Comparison of ENCODE assay signal across 15 mouse cellular contexts in the genomic region with DNA sequence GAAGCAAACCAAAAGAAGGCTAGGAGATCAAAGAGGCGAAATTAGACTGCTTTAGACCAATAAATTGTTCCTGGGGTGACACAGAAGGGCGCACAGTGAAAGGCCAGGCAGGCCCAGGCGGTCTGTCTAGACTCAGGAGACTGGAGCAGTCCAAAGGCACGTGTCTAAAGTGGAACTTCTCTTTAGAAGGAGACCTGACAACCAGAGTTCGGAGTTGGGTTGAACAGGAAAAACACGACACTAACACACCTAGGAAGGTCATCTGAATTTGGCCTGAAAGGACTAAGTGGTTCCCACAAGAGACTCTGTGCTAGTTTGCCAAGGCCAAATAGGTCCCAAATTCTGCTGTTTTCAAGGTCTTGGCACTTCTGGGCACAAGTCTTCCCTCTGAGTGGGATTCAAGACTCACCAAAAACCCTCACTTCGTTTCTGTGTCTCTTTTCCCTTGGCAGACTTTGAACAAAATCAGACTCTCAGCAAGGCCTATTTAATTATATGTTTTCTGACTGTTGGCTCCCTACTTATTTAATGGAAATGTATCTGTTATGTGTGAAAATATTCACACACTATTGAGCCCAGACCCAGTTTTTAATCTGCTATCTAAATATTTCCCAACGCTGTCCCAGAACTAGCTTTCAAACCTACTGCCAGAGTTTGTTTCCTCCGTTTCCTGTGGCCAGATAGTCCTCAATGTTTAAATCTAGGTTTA. TPM values are rescaled to one million over a fixed set of nuclear protein-coding genes. Genes with fewer than 3 reads are reported as not detected.
DNase-seq lines count a peak whose midpoint lies in the region; ATAC-seq and TF ChIP-seq lines count a peak whose summit lies in the region.
"Had no signal": no experiment of that assay in that cellular context is flagged by ENCODE, and none has a peak within 500 bp of the region (broad histone marks: within the 10 kb centered on the region; RNA-seq: fewer than 3 reads in every experiment).

No protein-coding gene starts in this region.

- no peak for ATAC-seq in limb, embryonic 13.5 days (ENCODE audit: low FRiP score, low read depth)
- ATAC-seq in stomach, postnatal 0 days (ENCODE audit: low FRiP score, low TSS enrichment) = no peak

- peak overlapping the region; percentile 99 for H3K9ac ChIP-seq in limb, embryonic 13.5 days
- H3K9ac ChIP-seq in stomach, postnatal 0 days (ENCODE audit: low read length) = no peak overlapping the region
- H3K9ac ChIP-seq: liver, embryonic 15.5 days had no signal

- H3K9me3 ChIP-seq in limb, embryonic 13.5 days = no peaks in the 10 kb centered on the region
- no peaks in the 10 kb centered on the region for H3K9me3 ChIP-seq in stomach, postnatal 0 days (ENCODE audit: control insufficient read depth, low read length)
- H3K9me3 ChIP-seq: liver, embryonic 15.5 days had no signal

- peak overlapping the region; percentile 93 for H3K4me2 ChIP-seq in limb, embryonic 13.5 days (replicated peaks)
- H3K4me2 ChIP-seq in stomach, postnatal 0 days (replicated peaks; ENCODE audit: low read depth) = no peak overlapping the region
- H3K4me2 ChIP-seq: liver, embryonic 15.5 days had no signal

- peaks cover 17% of the 10 kb centered on the region for H3K27me3 ChIP-seq in limb, embryonic 13.5 days
- peaks cover 37% of the 10 kb centered on the region; the same call in 1 of the 2 replicates for H3K27me3 ChIP-seq in stomach, postnatal 0 days (ENCODE audit: control insufficient read depth, insufficient read depth, low read length)

- 48% methylated on average over 9 of the region's 9 CpGs for WGBS in limb, embryonic 13.5 days
- 51% methylated on average over 9 of the region's 9 CpGs for WGBS in stomach, postnatal 0 days

- H3K36me3 ChIP-seq in limb, embryonic 13.5 days = peaks cover 6% of the 10 kb centered on the region
- H3K36me3 ChIP-seq in stomach, postnatal 0 days (ENCODE audit: control insufficient read depth, insufficient read depth, low read length) = no peaks in the 10 kb centered on the region
- H3K36me3 ChIP-seq: liver, embryonic 15.5 days had no signal

- peak overlapping the region; percentile 76 for H3K4me3 ChIP-seq in gastrocnemius, adult 2 months
- H3K4me3 ChIP-seq in limb, embryonic 13.5 days = peak overlapping the region; percentile 86
- 0 out of 2 replicates have a peak overlapping the region, but pooled peaks have one; percentile 58 for H3K4me3 ChIP-seq in stomach, postnatal 0 days (ENCODE audit: low read depth, low read length)
- H3K4me3 ChIP-seq: heart, adult 2 months; liver, embryonic 15.5 days had no signal

- peaks cover 67% of the 10 kb centered on the region for H3K4me1 ChIP-seq in limb, embryonic 13.5 days
- no peaks in the 10 kb centered on the region for H3K4me1 ChIP-seq in stomach, postnatal 0 days (replicated peaks; ENCODE audit: control insufficient read depth, insufficient read depth)

- no peak for TF ChIP-seq CTCF in gastrocnemius, adult 2 months (IDR thresholded peaks at IDR 0.05)
- TF ChIP-seq CTCF in stomach, postnatal 0 days (IDR thresholded peaks at IDR 0.05; ENCODE audit: low read depth) = no peak

- H3K27ac ChIP-seq in gastrocnemius, adult 2 months = peak overlapping the region; percentile 93
- no peak overlapping the region for H3K27ac ChIP-seq in limb, embryonic 13.5 days
- no peak overlapping the region for H3K27ac ChIP-seq in stomach, postnatal 0 days (replicated peaks)
- H3K27ac ChIP-seq: heart, adult 2 months; liver, embryonic 15.5 days had no signal

- no peak for DNase-seq in gastrocnemius, adult 2 months
- DNase-seq in gastrocnemius, adult 18-20 months (ENCODE audit: low spot score) = no peak
- peak; percentile 7 for DNase-seq in urinary bladder, postnatal 10 days (ENCODE audit: low spot score)
- no peak for DNase-seq in urinary bladder, adult 2 months (ENCODE audit: low spot score)
- DNase-seq in stomach, postnatal 0 days (ENCODE audit: low spot score) = no peak
- no peak for DNase-seq in gastrocnemius, postnatal 14 days
- DNase-seq in cerebellum, postnatal 14 days = no peak
- DNase-seq: spleen, adult 18-20 months had no signal

- no peak for TF ChIP-seq EP300 in stomach, postnatal 0 days (optimal IDR thresholded peaks at IDR 0.05)

- intact Hi-C loops in gastrocnemius, adult 2 months (cut with DNase I) = loop anchor here (5.0 kb wide), 1 partner anchor 837 kb away; no protein-coding TSS in a partner anchor
- intact Hi-C loops in gastrocnemius, postnatal 14 days (cut with DNase I; ENCODE audit: low total_unique reads) = no loop called here

RNA-seq across cellular contexts. Expression of a gene that starts 2.3 kb away (rescaled TPM):
- total RNA-seq in gastrocnemius, adult 2 months (2021) = 1 to 10 TPM; 4.7 to 5.0 TPM
- total RNA-seq in gastrocnemius, adult 18-20 months (2021) = 1 to 10 TPM; 4.7 to 5.0 TPM
- 27.6 and 28.6 TPM in 2 replicates for polyA plus RNA-seq in urinary bladder, adult 2 months (2012; rRNA removed)
- polyA plus RNA-seq in limb, embryonic 13.5 days (2015; fragmentation: Nextera tagmentation; extraction: Ambion mirVana) = 11.8 and 13.1 TPM in 2 replicates
- polyA plus RNA-seq in stomach, postnatal 0 days (2015; fragmentation: Nextera tagmentation; extraction: Ambion mirVana) = 8.1 and 8.5 TPM in 2 replicates
- 1 to 10 TPM; 6.3 to 7.3 TPM for total RNA-seq in gastrocnemius, postnatal 14 days (2021)
- total RNA-seq: left cerebral cortex, adult 18-20 months; monocyte, adult 5-6 weeks had no signal

RNA-seq across cellular contexts. Expression of a gene that starts 6.2 kb away (rescaled TPM):
- total RNA-seq in gastrocnemius, adult 2 months (2021) = under 1 TPM in 1 of 2 experiments, not detected in 1; 0.82 TPM
- total RNA-seq in gastrocnemius, adult 18-20 months (2021) = under 1 TPM in 1 of 2 experiments, not detected in 1; 0.39 TPM
- polyA plus RNA-seq in urinary bladder, adult 2 months (2012; rRNA removed) = 0.88 and 1.2 TPM in 2 replicates
- 0.29 TPM in 1 of 2 replicates, not detected in the other for polyA plus RNA-seq in limb, embryonic 13.5 days (2015; fragmentation: Nextera tagmentation; extraction: Ambion mirVana)
- 0.21 TPM in 1 of 2 replicates, not detected in the other for polyA plus RNA-seq in stomach, postnatal 0 days (2015; fragmentation: Nextera tagmentation; extraction: Ambion mirVana)
- under 1 TPM in 1 of 2 experiments, not detected in 1; 0.51 TPM for total RNA-seq in gastrocnemius, postnatal 14 days (2021)
- total RNA-seq: common myeloid progenitor, adult 5-6 weeks; heart, adult 2 months; heart, postnatal 25 days; left cerebral cortex, adult 18-20 months had no signal
- polyA plus RNA-seq: heart, adult 2 months; liver, embryonic 15.5 days had no signal

RNA-seq across cellular contexts. Expression of a gene that starts 6.3 kb away (rescaled TPM):
- 1 to 10 TPM; 2.8 to 3.1 TPM for total RNA-seq in gastrocnemius, adult 2 months (2021)
- 1 to 10 TPM; 1.6 to 3.0 TPM for total RNA-seq in gastrocnemius, adult 18-20 months (2021)
- polyA plus RNA-seq in urinary bladder, adult 2 months (2012; rRNA removed) = 3.7 and 6.0 TPM in 2 replicates
- polyA plus RNA-seq in limb, embryonic 13.5 days (2015; fragmentation: Nextera tagmentation; extraction: Ambion mirVana) = 5.9 and 6.3 TPM in 2 replicates
- polyA plus RNA-seq in stomach, postnatal 0 days (2015; fragmentation: Nextera tagmentation; extraction: Ambion mirVana) = 2.8 and 2.9 TPM in 2 replicates
- 1 to 10 TPM; 2.4 to 3.1 TPM for total RNA-seq in gastrocnemius, postnatal 14 days (2021)
- total RNA-seq: left cerebral cortex, adult 18-20 months; monocyte, adult 5-6 weeks had no signal

RNA-seq across cellular contexts. Expression of a gene that starts 10.9 kb away (rescaled TPM):
- total RNA-seq in gastrocnemius, adult 2 months (2021) = 1 to 10 TPM; 2.6 to 2.7 TPM
- 1 to 10 TPM; 2.0 to 2.1 TPM for total RNA-seq in gastrocnemius, adult 18-20 months (2021)
- 1.7 and 3.4 TPM in 2 replicates for polyA plus RNA-seq in urinary bladder, adult 2 months (2012; rRNA removed)
- 0.97 and 1.2 TPM in 2 replicates for polyA plus RNA-seq in limb, embryonic 13.5 days (2015; fragmentation: Nextera tagmentation; extraction: Ambion mirVana)
- polyA plus RNA-seq in stomach, postnatal 0 days (2015; fragmentation: Nextera tagmentation; extraction: Ambion mirVana) = 0.33 and 0.80 TPM in 2 replicates
- 1 to 10 TPM in 1 of 2 experiments, under 1 TPM in 1; 0.74 to 1.3 TPM for total RNA-seq in gastrocnemius, postnatal 14 days (2021)
- total RNA-seq: common myeloid progenitor, adult 5-6 weeks; heart, adult 2 months; heart, postnatal 25 days; left cerebral cortex, adult 18-20 months; monocyte, adult 5-6 weeks had no signal
- polyA plus RNA-seq: heart, adult 2 months; liver, embryonic 15.5 days had no signal

RNA-seq across cellular contexts. Expression of a gene that starts 11.5 kb away (rescaled TPM):
- total RNA-seq in gastrocnemius, adult 2 months (2021) = 1 to 10 TPM; 7.5 to 8.8 TPM
- 1 to 10 TPM; 7.2 to 7.4 TPM for total RNA-seq in gastrocnemius, adult 18-20 months (2021)
- polyA plus RNA-seq in urinary bladder, adult 2 months (2012; rRNA removed) = 48.1 and 60.0 TPM in 2 replicates
- 58.3 and 63.5 TPM in 2 replicates for polyA plus RNA-seq in limb, embryonic 13.5 days (2015; fragmentation: Nextera tagmentation; extraction: Ambion mirVana)
- polyA plus RNA-seq in stomach, postnatal 0 days (2015; fragmentation: Nextera tagmentation; extraction: Ambion mirVana) = 0.13 and 0.61 TPM in 2 replicates
- 1 to 10 TPM; 7.8 to 8.3 TPM for total RNA-seq in gastrocnemius, postnatal 14 days (2021)
- total RNA-seq: heart, adult 2 months; heart, postnatal 25 days; left cerebral cortex, adult 18-20 months; monocyte, adult 5-6 weeks had no signal
